Mouse (Mus musculus): ENCODE measurements around the gene Txnl4b.
A peak's percentile ranks its signal among the peaks of the same experiment; 100 is the strongest.

The Txnl4b gene

DNA sequence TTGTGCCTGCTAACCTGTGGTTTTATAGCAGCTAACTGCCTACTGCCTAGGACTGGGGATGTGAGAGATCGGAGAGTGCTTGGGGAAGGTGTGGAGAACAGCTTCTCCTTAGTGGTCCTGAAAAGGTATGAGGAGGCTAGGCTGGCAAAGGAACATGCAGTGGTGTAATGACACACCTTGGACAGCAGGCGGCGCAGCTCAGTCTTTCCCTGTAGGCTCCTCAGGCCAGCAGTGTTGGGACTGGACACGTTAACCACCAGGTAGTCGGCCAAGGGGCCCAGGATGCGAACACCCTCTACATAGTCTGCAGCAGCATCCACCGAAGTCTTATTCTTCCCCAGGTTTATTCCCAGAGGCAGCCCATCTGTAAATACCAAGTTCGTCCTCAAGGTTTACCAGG lies 30.2 kb downstream of the Txnl4b start:
- DNase-seq (ENCODE audit: low spot score) = no peak

DNA sequence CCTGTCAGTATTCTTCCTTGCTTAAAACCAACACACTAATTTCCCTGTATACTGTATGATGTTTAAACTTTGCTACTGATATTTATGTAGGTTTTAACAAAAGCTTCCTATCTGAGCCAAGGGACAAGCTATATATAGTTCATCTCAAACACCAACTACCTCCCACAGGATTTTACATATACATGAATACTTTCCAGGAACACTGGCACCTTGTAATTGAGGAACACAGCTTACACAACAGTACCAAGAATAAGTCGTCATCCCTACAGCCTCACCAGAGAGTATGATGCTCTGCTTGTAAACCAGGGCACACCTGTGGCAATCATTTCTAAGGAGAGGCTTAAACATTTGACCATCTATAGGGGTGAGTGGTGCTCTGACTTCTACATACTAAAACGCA lies 41.0 kb downstream of the Txnl4b start:
- DNase-seq (ENCODE audit: low spot score) = no peak

- DNase-seq (ENCODE audit: low spot score) = no peak
Measured at GRCm38 (mm10) chr8:109607650-109608049, 42.0 kb downstream of the Txnl4b start.

DNA sequence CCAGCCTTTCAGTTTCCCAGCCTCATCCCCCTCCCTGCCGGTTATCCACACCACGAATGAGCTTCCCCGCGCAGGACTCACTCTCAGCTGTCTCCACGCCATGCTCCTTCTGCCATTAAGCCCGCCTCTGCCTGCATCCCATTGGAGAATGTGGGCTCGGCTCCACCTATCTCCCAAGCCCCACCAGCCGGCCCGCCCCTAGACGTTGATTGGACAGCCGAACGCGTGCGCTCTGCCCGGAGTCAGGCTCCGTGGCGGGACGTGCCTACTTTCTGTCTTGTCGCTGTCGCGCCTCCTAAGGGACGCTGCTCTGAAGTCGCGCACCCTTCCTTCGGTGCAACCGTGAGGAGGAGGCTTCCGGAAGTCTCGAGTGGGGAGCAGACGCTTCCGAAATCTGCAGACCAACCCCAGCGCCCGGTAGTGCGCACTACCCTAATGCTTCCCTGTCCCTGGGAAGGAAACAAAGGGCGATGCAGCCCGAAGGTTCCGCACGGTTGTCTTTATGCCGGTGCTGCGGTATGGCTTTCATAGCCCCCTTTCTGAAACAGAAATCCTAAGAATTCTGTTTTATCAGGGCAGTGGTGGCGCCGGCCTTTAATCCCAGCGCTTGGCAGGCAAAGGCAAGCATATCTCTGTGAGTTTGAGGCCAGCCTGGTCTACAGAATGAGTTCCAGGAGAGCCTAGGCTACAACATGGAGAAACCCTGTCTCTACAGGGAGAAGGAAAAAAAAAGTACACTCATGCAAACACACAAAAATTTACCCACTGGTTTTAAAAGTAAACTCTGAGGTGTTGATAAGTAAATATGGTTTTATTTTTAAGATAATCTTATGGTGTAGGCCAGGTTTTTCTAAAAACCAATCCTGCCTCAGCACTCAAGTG lies 42.8 kb downstream of the Txnl4b start, which contains the start of gene Dhodh:
Gene Dhodh, minus strand, starts transcription at position 403 of the 882 bp plus-strand sequence.
- DNase-seq (ENCODE audit: low spot score) = peak; percentile 96

- no peak for DNase-seq (ENCODE audit: low spot score)
Measured at GRCm38 (mm10) chr8:109609153-109609502, 43.4 kb downstream of the Txnl4b start.

- no peak for DNase-seq (ENCODE audit: low spot score)
Measured at GRCm38 (mm10) chr8:109614243-109615210, 48.8 kb downstream of the Txnl4b start, which contains the start of gene Pkd1l3. Pkd1l3 (plus strand) TSS chr8:109614517.

DNA sequence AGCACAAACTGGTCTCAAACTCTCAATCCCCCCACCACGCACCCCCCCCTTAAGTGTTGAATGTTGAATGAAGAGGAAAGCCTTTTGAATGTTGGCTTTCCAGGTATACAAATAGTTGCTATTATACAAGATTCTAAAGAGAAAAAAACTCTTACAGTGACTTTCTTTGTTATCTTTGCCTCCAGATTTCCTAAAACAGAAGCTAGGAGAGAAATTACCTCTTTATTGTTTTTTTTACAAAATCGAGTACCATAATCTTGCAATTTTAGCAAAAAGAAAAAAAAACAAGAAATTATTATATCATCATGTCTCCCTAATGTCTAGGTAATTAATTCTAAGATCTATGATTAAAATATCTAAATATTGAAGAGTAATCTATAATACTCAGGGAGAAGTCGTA lies 49.9 kb downstream of the Txnl4b start:
- no peak for DNase-seq (ENCODE audit: low spot score)

All from testis, postnatal 14 days (tissue).